In genomic region chr6:63963789-63964188, GRCm38 (mm10) we compare ENCODE assay signal across 12 mouse cellular contexts.
A peak's percentile ranks its signal among the peaks of the same experiment; 100 is the strongest.
DNase-seq lines count a peak whose midpoint lies in the region; ATAC-seq lines count a peak whose summit lies in the region.
"Had no signal": no experiment of that assay in that cellular context is flagged by ENCODE, and none has a peak within 500 bp of the region (broad histone marks: within the 10 kb centered on the region; RNA-seq: fewer than 3 reads in every experiment).

No protein-coding gene starts in this region.

- peak overlapping the region; percentile 69 for H3K27ac ChIP-seq in hindbrain, embryonic 15.5 days (replicated peaks)
- peak overlapping the region; percentile 63 for H3K27ac ChIP-seq in neural tube, embryonic 14.5 days (ENCODE audit: low read depth, low read length)
- H3K27ac ChIP-seq: liver, embryonic 13.5 days; macrophage had no signal

- H3K9ac ChIP-seq in hindbrain, embryonic 15.5 days: no peak overlapping the region
- no peak overlapping the region for H3K9ac ChIP-seq in neural tube, embryonic 14.5 days (replicated peaks; ENCODE audit: low read depth, low read length)
- H3K9ac ChIP-seq: forebrain, postnatal 0 days; liver, embryonic 13.5 days had no signal

- intact Hi-C loops in gastrocnemius, postnatal 14 days (cut with DNase I; ENCODE audit: low total_unique reads): no loop called here

- DNase-seq in adrenal gland, postnatal 36 days: peak; percentile 3 to 20
- DNase-seq in adrenal gland, adult (ENCODE audit: inconsistent age in 2 of 2, low spot score in 1 of 2): no peak
- DNase-seq in kidney, postnatal 10 days: peak; percentile 3
- DNase-seq in kidney, adult 9 months: no peak
- DNase-seq in spleen, postnatal 14 days (ENCODE audit: low spot score in 2 of 2): no peak
- DNase-seq in gastrocnemius, postnatal 14 days: no peak
- DNase-seq: forebrain, postnatal 0 days; heart, adult 18-20 months; liver, embryonic 13.5 days had no signal

- WGBS in hindbrain, embryonic 15.5 days: 33% methylated on average over 3 of the region's 3 CpGs
- 2% methylated on average over 3 of the region's 3 CpGs for WGBS in neural tube, embryonic 14.5 days

- H3K4me2 ChIP-seq in hindbrain, embryonic 15.5 days: 0 out of 2 replicates have a peak overlapping the region, but pooled peaks have one; percentile 7
- H3K4me2 ChIP-seq in neural tube, embryonic 14.5 days (ENCODE audit: low read depth, low read length): peak overlapping the region; percentile 23; the same call in 1 of the 2 replicates
- H3K4me2 ChIP-seq: liver, embryonic 13.5 days had no signal

- H3K36me3 ChIP-seq in hindbrain, embryonic 15.5 days: no peaks in the 10 kb centered on the region
- no peaks in the 10 kb centered on the region for H3K36me3 ChIP-seq in neural tube, embryonic 14.5 days (ENCODE audit: control insufficient read depth, insufficient read depth, low read length)
- H3K36me3 ChIP-seq: liver, embryonic 13.5 days had no signal

- H3K9me3 ChIP-seq in hindbrain, embryonic 15.5 days: no peaks in the 10 kb centered on the region
- H3K9me3 ChIP-seq in neural tube, embryonic 14.5 days (ENCODE audit: control insufficient read depth, low read length): no peaks in the 10 kb centered on the region
- H3K9me3 ChIP-seq: liver, embryonic 13.5 days had no signal

- peak; percentile 86 for ATAC-seq in hindbrain, embryonic 15.5 days (ENCODE audit: low FRiP score, low read depth)
- ATAC-seq in neural tube, embryonic 14.5 days (ENCODE audit: low read depth): peak; percentile 95
- ATAC-seq: forebrain, postnatal 0 days had no signal

- no peaks in the 10 kb centered on the region for H3K27me3 ChIP-seq in hindbrain, embryonic 15.5 days
- no peaks in the 10 kb centered on the region for H3K27me3 ChIP-seq in neural tube, embryonic 14.5 days (ENCODE audit: control insufficient read depth, insufficient read depth, low read length)
- H3K27me3 ChIP-seq: liver, embryonic 13.5 days had no signal

- peaks cover 19% of the 10 kb centered on the region for H3K4me1 ChIP-seq in hindbrain, embryonic 15.5 days (replicated peaks)
- H3K4me1 ChIP-seq in neural tube, embryonic 14.5 days (ENCODE audit: control insufficient read depth, insufficient read depth, low read length): peaks cover 15% of the 10 kb centered on the region
- H3K4me1 ChIP-seq: liver, embryonic 13.5 days had no signal

- H3K4me3 ChIP-seq in hindbrain, embryonic 15.5 days: no peak overlapping the region
- H3K4me3 ChIP-seq in neural tube, embryonic 14.5 days (ENCODE audit: low read depth, low read length): no peak overlapping the region
- H3K4me3 ChIP-seq: liver, embryonic 13.5 days had no signal

Comparison
In these comparisons a context has a peak if more than half of its experiments do, and no peak if none do; other contexts are left out.
1. DNase-seq: peak in adrenal gland, postnatal 36 days (2 of 2) and kidney, postnatal 10 days (single experiment); none in adrenal gland, adult (0 of 2), kidney, adult 9 months (single experiment), spleen, postnatal 14 days (0 of 2) and gastrocnemius, postnatal 14 days (single experiment).